Mouse (Mus musculus): Measurements from ENCODE around the gene Cnpy1.

DNA sequence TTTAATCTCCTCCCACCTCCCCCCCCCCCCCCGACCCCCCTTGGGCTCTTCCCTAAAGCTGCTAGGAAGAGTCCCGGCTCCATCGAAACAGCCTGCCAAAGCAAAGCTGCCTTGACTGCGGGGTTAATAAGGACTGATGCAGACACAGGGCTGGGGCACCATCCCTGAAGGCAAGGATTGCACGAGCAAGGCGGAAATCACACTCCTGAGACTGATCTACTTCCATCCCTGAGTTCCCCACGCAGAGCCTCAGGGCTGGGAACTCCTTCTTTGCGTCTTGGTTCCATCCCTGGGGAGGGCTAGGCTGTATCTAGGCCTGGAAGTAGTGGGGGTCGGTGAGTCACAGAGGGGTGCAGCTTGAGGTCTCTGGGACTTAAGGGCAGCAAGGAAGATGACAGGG, 71.5 kb downstream of the Cnpy1 start:
- TF ChIP-seq EP300 (optimal IDR thresholded peaks at IDR 0.05) (no peak), CTCF (IDR thresholded peaks at IDR 0.05; ENCODE audit: low read depth) (no peak)

Data from stomach, postnatal 0 days (tissue).